In genomic region chr8:48203611-48204010, GRCm38 (mm10) we compare ENCODE assay signal across 23 mouse cellular contexts.
DNase-seq lines count a peak whose midpoint lies in the region; ATAC-seq and TF ChIP-seq lines count a peak whose summit lies in the region.
"Had no signal": no experiment of that assay in that cellular context is flagged by ENCODE, and none has a peak within 500 bp of the region (broad histone marks: within the 10 kb centered on the region; RNA-seq: fewer than 3 reads in every experiment).

No protein-coding gene starts in this region.

- no peaks in the 10 kb centered on the region for H3K9me3 ChIP-seq in hindbrain, postnatal 0 days (ENCODE audit: low read length)
- H3K9me3 ChIP-seq: limb, embryonic 12.5 days; liver, embryonic 15.5 days had no signal

- H3K9ac ChIP-seq in hindbrain, postnatal 0 days (replicated peaks; ENCODE audit: low read length) = no peak overlapping the region
- no peak overlapping the region for H3K9ac ChIP-seq in heart, adult 2 months (ENCODE audit: low read depth, low read length)
- H3K9ac ChIP-seq: limb, embryonic 12.5 days; liver, embryonic 15.5 days; lung, embryonic 14.5 days had no signal

- H3K79me2 ChIP-seq in C2C12 (ENCODE audit: control insufficient read depth, insufficient read depth) = no peaks in the 10 kb centered on the region
- H3K79me2 ChIP-seq in heart, adult 2 months (replicated peaks; ENCODE audit: control insufficient read depth, insufficient read depth, low read length) = no peaks in the 10 kb centered on the region

- peak overlapping the region; percentile 15; the same call in 1 of the 2 replicates for H3K4me3 ChIP-seq in gastrocnemius, adult 2 months
- H3K4me3 ChIP-seq in C2C12 (ENCODE audit: insufficient read depth, poor library complexity, severe bottlenecking) = no peak overlapping the region
- no peak overlapping the region for H3K4me3 ChIP-seq in hindbrain, postnatal 0 days (ENCODE audit: low read length)
- no peak overlapping the region for H3K4me3 ChIP-seq in heart, adult 2 months
- H3K4me3 ChIP-seq: limb, embryonic 12.5 days; liver, embryonic 15.5 days had no signal

- no peak for DNase-seq in gastrocnemius, adult 2 months
- no peak for DNase-seq in gastrocnemius, postnatal 10 days
- peak; percentile 58 for DNase-seq in R1 (ENCODE audit: low read depth, low spot score)
- DNase-seq in hindbrain, postnatal 0 days (ENCODE audit: low spot score) = no peak
- DNase-seq in left cerebral cortex, postnatal 14 days (ENCODE audit: low spot score in 2 of 2) = no peak
- no peak for DNase-seq in heart, adult 2 months
- DNase-seq in thymus, postnatal 4 days = no peak
- DNase-seq: adrenal gland, adult 8-10 months; cerebellum, adult 8-10 months; kidney, adult 8-10 months; kidney, postnatal 4 days; lung, embryonic 14.5 days; spleen, adult 18-20 months; thymus, adult 2 months; thymus, postnatal 36 days had no signal

- no peak for TF ChIP-seq POLR2A in heart, adult 2 months (IDR thresholded peaks at IDR 0.05; ENCODE audit: insufficient read depth, low read depth, low read length)

- TF ChIP-seq CTCF in gastrocnemius, adult 2 months (IDR thresholded peaks at IDR 0.05) = no peak
- TF ChIP-seq CTCF in C2C12 (IDR thresholded peaks at IDR 0.05; ENCODE audit: control insufficient read depth, insufficient read depth, insufficient read length) = no peak
- no peak for TF ChIP-seq CTCF in hindbrain, postnatal 0 days (IDR thresholded peaks at IDR 0.05; ENCODE audit: low read depth)
- no peak for TF ChIP-seq CTCF in heart, adult 2 months (IDR thresholded peaks at IDR 0.05)

- H3K4me2 ChIP-seq in hindbrain, postnatal 0 days (ENCODE audit: low read depth, low read length) = peak overlapping the region; percentile 10; the same call in 1 of the 2 replicates
- H3K4me2 ChIP-seq: limb, embryonic 12.5 days; liver, embryonic 15.5 days; lung, embryonic 14.5 days; midbrain, embryonic 11.5 days had no signal

- no peaks in the 10 kb centered on the region for H3K36me3 ChIP-seq in C2C12 (ENCODE audit: control insufficient read depth, insufficient read depth)
- H3K36me3 ChIP-seq in hindbrain, postnatal 0 days (ENCODE audit: insufficient read depth, low read length) = no peaks in the 10 kb centered on the region
- no peaks in the 10 kb centered on the region for H3K36me3 ChIP-seq in heart, adult 2 months (ENCODE audit: control insufficient read depth, insufficient read depth, low read length)
- H3K36me3 ChIP-seq: limb, embryonic 12.5 days; liver, embryonic 15.5 days had no signal

- H3K79me3 ChIP-seq in C2C12 (ENCODE audit: low read depth) = no peaks in the 10 kb centered on the region

- no peak overlapping the region for H3K27ac ChIP-seq in gastrocnemius, adult 2 months
- no peak overlapping the region for H3K27ac ChIP-seq in hindbrain, postnatal 0 days
- no peak overlapping the region for H3K27ac ChIP-seq in heart, adult 2 months
- H3K27ac ChIP-seq: kidney, postnatal 0 days; limb, embryonic 12.5 days; liver, embryonic 15.5 days had no signal

- TF ChIP-seq EP300 in heart, adult 2 months (IDR thresholded peaks at IDR 0.05; ENCODE audit: insufficient read depth, low read depth, low read length) = no peak

- intact Hi-C loops in gastrocnemius, adult 2 months (cut with DNase I) = no loop called here
- intact Hi-C loops in left cerebral cortex, postnatal 14 days (cut with DNase I) = loop anchor here (10.0 kb wide), 1 partner anchor 339 kb away; no protein-coding TSS in a partner anchor
- intact Hi-C loops in heart, adult 2 months (cut with DNase I) = no loop called here

- WGBS in hindbrain, postnatal 0 days = 55% methylated on average over 9 of the region's 9 CpGs
- 72% methylated on average over 9 of the region's 9 CpGs for WGBS in heart, adult 2 months

- H3K27me3 ChIP-seq in C2C12 (ENCODE audit: control insufficient read depth, insufficient read depth, insufficient read length) = no peaks in the 10 kb centered on the region
- H3K27me3 ChIP-seq in hindbrain, postnatal 0 days (ENCODE audit: insufficient read depth, low read length) = no peaks in the 10 kb centered on the region
- H3K27me3 ChIP-seq in heart, adult 2 months (ENCODE audit: control insufficient read depth, insufficient read depth, low read length) = no peaks in the 10 kb centered on the region
- H3K27me3 ChIP-seq: liver, embryonic 15.5 days had no signal

- ATAC-seq in hindbrain, postnatal 0 days = no peak
- ATAC-seq: CD4-positive, CD25-positive, alpha-beta regulatory T cell, adult 4 months; intestine, embryonic 16.5 days; midbrain, embryonic 16.5 days had no signal

- H3K4me1 ChIP-seq in hindbrain, postnatal 0 days (ENCODE audit: insufficient read depth, low read length) = no peaks in the 10 kb centered on the region
- no peaks in the 10 kb centered on the region; the same call in 1 of the 2 replicates for H3K4me1 ChIP-seq in heart, adult 2 months (ENCODE audit: control insufficient read depth, insufficient read depth, low read length)
- H3K4me1 ChIP-seq: liver, embryonic 15.5 days had no signal

- H3ac ChIP-seq in C2C12 (ENCODE audit: control insufficient read depth, insufficient read length, low read depth) = no peak overlapping the region

TF ChIP-seq in C2C12, 6 proteins besides CTCF, POLR2A, EP300 and RAD21:
- TF ChIP-seq MAX (IDR thresholded peaks at IDR 0.05) (no peak), USF1 (IDR thresholded peaks at IDR 0.05; ENCODE audit: low read depth) (peak; percentile 33)
